Mouse (Mus musculus) spleen, postnatal 10 days (tissue): ENCODE results near the gene Sh3bgrl2.

Experiments
- DNase-seq, 2 experiments: peaks; one replicate each; pipeline ENCODE4 v3.0.0; 2021 to 2022; ENCODE audit warnings: low spot score in 2 of 2

Sh3bgrl2 gene

DNA sequence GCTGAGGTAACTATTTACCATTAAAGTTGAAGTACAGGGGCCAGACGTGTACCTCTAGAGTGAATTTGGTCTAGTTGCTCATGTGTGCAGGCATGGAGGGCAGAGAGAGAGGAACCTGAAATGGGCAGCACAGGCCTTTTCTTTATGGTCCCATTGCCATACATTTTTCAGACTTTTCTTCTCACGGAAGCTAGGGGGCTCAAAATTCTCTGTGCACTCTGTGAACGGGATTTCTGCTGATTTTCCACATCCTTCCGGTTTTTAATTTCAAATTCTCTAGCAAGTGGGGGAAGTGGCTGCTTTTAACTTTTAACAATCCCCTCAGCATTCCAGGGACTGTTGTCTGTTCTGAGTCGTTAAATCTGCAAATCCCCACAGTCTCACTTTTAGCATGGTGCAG is 83.8 kb downstream of the Sh3bgrl2 start:
- DNase-seq, result no peak

DNA sequence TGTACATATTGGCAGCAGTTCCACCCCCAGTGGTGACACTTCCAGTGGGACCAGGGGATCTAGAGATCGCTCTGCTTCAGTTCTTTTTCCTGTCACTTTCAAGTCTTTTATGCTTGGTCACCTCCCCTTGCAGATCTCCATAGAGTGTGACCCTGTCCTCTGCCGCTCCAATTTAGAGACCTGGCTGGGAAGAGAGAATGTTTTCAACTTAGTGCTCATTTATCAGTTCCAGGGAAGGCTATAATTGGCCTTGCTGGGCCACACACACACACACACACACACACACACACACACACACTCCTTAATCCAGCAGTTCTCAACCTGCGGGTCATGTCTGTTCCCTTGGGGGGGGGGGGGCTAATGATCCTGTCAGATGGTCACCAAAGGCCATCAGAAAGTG is 86.6 kb downstream of the Sh3bgrl2 start:
- no peak for DNase-seq

DNA sequence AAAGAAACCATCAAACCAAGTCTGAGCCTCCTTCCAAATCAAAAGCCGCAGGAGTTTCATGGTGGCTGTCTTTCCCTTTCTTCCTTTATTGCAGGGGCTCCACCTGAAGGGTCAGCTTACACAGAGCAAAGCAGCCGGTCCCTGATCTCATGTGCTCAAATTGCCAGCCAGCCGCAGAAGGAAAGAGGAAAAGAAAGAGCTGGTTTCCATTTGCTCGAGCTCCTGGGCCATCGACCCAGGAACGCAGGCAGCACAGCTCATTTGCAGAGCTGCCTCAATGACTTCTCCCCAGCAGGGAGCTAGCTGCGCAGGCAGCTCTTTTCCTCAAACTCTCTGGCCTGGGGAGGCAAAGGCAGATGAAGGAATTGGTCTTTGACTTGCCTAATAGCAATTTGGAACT is 87.9 kb downstream of the Sh3bgrl2 start:
- DNase-seq, result no peak

DNA sequence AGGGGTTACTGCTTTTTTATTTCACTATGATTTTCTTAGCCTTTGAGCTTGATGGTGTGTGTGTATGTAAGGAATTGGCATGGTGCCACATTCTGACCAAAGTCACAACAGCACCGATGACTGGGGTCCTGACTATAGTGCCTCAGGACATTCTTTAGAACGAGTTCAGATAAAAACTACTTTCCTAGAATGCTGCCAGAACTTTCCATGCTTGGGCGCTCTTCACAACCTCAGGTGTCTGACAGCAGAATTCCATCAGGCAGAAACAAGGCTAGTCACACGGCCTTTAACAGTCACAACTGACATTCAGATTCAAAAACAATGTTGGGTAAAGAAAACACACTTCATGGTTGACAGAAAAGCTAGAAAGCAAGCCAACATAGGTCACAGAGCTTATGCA is 95.0 kb downstream of the Sh3bgrl2 start:
- DNase-seq, result no peak

DNA sequence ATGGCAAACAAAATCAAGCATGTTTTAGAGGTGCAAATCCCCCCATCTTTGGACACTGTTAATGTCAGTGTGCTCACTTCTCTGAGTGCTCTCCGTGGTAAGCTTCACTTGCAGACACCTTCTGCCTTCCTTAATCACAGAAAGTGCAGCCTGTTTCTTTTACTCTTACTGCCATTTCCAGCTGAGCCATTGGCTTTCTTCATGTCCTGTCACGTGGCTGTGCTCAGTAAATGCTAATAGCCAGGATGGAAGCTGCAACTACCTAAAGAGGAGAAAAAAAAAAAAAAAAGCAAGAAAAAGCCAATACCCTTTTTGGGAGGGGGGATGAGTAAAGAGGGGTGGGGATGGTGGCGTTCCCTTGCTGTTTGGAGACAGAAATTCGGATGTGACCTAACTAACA is 95.7 kb downstream of the Sh3bgrl2 start:
- no peak for DNase-seq

DNA sequence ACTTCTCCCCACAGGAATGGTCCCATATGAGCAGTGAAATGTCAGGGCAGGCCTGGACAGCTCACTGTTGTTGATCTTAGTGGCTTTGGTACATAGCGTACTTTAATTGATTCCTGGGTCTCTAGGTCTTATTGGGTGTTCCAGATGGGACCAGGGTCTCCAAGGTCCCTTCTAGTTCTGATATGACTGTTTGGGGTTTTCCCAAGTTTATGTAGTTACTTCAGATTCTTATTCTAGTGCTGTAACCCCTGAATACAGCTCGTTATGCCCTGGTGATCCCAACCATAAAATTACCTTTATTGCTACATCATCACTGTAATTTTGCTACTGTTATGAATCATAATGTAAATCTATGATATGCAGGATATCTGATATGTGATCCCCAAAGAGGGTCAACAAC is 98.1 kb downstream of the Sh3bgrl2 start:
- DNase-seq, result no peak

DNA sequence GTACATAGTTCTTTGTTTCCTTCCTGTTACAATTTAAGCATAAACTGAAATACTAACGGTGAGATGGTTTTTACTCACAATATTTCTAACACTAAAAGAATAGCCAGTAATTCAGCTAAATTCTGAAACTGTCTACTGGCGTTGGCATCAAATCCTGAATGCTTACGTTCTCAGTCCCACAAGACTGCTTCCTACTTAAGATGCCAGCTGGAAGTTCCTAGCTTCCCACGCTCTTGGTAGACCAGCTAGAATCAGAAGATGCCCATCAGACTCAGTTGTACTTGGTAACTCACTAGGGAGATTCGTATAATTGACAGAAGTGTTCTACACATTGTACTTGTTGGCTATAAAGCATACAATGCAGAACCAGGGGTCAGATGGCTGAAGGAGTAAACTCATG is 98.6 kb downstream of the Sh3bgrl2 start:
- DNase-seq, result no peak

DNA sequence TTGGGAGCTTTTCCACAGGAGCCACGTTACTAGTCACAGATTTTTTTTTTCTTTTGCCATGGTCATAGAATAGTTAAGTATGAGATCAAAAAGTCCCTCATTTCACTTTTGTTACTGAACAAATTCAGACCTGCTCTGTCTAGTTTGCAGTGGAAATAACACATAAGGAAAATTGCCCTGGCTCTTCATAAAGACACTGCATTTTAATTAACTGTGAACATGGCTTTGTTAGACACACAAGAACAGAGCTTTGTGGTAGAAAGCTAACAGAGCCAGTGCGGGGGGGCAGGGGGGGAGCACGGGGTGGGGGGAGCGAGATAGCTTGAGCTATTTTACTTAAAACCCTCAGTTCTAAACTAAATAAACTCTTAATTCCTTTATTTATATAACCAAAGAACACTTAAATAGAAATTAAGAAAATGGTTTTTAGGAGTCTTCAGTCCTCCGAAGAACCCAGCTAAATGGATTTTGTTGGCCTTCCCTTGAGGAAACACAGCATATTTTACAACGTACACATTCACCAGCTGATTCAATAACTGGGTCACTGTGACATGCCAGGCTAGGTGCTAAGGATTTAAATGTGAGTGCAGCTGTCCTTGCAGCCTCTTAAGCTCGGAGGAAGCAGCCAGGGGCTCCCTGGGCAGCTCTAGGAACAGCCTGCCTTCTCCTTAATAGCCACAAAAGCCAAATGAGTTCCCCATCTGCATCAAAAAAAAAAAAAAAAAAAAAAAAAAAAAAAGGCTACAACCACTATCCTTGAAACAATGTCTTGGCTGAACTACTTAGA is 100.0 kb downstream of the Sh3bgrl2 start:
- no peak for DNase-seq

DNA sequence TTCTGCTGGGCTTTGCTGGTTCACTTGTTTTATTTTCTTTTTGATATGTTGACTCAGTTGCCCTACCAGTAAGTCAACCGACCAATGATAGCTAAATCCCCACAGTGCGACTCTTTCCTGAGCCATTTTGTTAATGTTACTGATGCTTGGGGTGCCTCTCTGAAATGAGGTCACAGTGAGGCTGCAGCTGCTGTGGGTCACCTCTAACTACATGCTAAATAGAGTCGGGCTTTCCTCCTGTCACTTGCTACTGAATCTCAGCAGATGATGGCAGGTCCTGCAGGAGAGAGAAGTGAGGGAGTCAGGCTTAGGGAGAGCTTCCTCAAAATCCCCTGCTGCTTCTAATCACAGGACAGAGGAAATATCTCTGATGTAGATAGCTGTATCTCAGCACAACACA is 100.6 kb downstream of the Sh3bgrl2 start:
- DNase-seq, result no peak

DNA sequence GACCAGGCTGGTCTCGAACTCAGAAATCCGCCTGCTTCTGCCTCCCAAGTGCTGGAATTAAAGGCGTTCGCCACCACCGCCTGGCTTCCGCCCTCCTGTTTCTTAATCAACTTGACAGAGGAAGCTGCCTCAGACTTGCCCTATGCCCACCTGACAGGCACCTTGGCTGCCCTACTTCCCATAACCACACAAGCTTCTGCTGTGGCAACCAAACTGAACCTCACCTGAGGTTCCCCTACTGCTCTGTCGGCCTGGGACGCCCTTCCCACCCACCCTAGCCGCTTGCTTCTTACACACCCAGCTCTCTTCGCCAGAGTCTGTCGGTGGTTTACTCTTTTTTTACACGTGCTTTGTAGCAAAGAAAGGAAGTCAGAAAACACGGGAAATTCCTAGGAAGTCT is 103.9 kb downstream of the Sh3bgrl2 start:
- DNase-seq, result no peak

DNA sequence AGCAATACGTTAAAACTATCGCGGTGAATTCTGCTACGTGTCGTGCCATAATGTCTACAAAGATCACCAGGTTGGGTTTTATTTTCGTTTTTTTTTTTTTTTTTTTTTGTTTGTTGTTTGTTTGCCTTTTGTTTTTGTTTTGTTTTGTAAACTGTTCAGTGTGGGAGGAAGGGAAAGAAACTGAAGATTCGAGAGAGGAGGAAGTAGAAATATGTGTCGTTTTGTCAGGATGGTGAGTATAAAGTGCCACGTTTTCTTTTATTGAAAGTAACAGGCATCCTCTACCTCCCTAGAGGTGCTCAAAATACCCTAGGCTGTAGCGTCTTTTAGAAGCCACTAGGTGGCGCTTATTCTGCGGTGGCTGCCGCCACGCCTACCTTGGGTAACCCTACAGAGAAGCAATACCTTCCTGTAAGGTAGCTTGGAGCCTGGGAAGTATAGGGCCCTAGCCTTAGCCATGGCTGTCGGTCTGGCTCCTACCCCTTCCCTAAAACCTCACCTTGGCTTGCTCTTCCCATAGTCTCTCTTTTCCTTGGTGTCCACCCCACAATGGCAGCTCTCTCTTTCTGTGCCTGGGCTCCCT is 104.6 kb downstream of the Sh3bgrl2 start:
- peak in 1 of 2 experiments; percentile 20 for DNase-seq

DNA sequence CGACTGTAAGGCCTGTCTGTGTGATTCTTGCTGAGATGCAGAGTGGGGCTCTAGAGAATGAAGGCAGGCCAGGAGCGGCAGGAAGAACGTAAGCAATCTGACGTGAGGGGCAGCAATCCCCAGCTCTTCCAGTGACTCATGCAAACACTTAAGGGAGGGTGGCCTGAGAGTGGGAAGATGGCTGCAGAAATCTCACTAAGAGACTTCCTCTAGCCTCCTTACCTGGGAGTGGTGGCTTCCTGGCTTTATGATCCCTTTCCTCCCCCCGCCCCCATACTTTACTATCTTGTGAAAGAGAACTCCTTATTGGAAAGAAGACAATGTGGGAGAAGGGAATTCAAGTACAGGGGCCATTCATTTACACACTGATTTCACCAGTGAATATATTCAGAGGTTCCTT is 106.5 kb downstream of the Sh3bgrl2 start:
- no peak for DNase-seq

DNA sequence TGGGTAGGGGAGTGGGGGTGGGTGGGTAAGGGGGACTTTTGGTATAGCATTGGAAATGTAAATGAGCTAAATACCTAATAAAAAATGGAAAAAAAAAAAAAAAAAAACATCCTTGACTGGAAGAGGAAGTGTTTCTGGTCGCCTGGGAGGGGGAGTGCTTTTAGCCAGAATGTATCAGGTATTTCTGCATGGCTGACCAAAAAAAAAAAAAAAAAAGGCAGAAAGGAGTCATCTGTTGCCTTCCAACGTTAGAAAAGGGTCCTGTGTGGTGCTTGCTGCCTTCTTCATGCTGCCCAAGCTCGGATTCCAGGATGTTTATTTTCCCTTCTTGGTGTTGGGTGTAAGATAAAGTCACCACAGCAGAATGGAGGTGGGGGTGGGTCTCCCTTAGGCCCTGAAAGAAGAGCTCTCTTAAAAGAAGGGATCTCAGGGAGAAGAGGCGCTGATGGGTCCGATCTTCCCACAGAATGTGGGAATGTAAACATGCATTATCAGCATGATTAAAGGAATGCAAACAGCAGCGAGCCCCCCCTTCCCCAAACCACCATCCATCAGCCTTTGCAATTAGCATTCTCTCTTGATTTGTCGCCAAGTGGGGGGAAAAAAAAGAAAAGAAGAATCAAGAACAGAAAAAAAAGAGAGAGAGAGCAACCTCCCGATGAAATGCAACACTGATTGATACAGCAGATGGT is 109.0 kb downstream of the Sh3bgrl2 start:
- DNase-seq, result no peak

DNA sequence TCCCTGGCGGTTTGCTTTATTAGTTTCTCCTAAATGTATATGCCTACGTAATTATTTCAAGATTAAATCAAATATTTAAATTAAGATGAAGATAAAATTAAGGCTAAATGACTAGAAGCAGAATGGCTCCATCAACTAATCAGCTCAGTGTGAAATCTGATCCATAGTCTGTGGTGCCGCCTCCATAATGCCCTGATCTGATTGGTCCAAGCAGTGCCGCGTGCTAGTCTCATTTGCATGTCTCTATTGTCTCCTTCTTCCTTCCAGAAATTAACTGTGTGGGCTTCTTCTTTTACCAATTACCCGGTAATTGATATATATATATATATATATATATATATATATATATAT is 109.5 kb downstream of the Sh3bgrl2 start:
- no peak for DNase-seq

DNA sequence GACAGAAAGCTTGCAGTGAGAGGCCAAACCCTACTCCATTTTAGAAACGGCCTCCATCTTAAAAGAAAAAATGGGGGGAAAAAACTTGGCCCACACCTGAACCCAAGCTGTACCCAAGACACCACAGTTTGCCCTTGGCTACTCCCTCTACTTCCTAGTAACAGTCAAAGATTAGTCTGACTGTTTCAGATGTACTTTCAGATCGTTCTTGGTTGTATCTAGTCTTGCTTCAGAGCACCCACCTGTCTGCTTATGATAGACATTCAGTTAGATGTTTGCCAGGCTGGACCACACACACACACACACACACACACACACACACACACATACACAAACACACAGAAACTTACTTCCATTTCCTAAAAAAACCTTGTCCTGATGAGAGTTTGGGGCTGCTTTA is 111.0 kb downstream of the Sh3bgrl2 start:
- DNase-seq, result peak in 1 of 2 experiments; percentile 26

DNA sequence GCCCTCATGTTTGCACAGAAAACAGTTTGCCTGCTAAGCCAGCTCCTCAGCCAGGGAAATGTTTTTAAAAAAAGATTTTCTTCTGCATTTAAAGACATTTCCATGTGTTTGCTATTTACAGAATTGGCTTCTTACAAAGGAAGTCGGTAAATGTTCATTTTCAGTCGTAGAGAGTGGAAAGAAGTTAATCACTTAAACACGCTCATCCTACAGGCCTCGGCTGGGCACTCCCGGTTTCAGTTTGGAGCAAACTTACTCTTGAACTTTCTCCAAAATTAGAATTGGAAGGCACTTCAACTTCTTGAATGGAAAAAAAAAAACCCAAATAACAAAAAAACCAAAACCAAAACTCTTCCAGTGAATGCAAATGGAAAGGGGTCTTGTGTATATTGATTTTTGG is 113.7 kb downstream of the Sh3bgrl2 start:
- no peak for DNase-seq

DNA sequence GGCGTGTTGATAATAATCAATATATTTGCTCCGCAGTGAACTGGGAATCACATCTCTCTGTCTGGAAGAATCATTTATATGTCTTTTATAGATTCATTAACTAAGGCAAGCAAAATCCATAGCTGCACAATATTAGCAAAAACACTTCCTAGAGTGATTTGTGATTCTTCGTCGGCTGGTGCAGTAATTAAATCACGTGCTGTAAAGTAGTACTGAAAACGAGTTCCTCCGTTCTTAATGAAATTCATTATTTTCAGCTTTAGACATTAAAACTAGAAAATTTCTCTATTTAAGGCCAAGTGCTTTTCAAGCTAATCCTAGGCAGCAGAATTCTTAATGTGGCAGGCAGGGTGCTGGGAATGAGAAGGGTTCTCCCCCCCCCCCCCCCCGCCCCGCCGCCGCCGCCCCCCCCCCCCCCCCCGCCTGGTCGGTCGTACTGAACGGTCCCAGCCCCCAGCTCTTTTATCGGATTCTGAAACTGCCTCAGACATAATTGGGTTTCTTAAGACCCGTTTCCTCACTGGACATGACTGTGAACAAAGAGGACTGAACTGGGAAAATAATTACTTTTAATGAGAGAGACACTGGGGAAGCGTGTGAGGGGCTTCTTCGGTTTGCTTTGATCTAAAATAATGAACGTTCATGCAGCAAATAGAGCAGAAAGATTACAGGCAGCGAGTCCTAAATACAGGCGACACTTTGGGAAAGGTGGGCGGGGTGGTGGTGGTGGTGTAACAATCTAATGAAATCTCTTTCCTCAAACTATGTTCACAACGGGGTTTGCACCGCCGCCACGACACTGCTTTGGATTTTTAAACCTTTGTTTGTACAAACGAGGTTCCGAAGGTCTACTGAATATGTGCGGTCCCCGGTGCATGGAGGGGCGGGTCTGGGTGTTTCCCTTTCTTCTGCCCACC is 116.1 kb downstream of the Sh3bgrl2 start:
- DNase-seq, result peak in 1 of 2 experiments; percentile 19

DNA sequence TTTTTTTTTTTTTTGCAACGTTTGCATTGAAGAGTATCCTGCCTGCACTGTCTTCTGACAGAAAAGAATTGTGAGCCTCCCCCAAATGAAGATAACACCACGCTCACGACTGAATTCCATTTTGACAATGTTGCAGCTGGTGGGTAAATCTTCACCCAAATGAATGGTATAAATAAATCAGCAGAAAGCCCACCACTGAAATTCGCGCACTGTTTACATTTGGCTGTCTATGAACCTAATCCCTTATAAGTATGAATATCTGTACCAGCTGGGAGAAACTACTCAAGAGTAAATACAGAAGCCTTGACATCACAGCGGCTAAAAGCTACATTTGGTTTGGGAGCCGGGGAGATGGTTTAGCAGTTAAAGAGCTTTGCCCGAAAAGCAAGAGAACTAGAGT is 116.8 kb downstream of the Sh3bgrl2 start:
- no peak for DNase-seq

DNA sequence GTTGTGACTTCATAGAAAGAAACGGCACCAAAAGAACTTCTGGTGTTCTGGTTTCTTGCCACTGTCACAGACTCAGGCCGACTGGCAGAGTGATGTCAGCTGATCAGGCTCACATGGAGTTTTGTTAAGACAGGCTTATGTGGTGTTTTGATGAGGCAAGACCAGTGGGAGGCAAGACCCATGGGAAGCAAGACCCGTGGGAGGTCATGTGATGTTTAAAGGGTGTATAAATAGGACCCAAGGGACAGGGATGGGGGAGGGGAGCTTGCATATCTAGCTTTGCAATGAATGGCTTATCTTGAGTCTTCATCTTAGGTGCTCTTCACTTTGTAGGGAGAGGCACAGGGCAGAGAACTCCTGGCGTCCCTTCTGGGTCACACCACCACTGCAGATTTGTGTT is 118.9 kb downstream of the Sh3bgrl2 start:
- no peak for DNase-seq

DNA sequence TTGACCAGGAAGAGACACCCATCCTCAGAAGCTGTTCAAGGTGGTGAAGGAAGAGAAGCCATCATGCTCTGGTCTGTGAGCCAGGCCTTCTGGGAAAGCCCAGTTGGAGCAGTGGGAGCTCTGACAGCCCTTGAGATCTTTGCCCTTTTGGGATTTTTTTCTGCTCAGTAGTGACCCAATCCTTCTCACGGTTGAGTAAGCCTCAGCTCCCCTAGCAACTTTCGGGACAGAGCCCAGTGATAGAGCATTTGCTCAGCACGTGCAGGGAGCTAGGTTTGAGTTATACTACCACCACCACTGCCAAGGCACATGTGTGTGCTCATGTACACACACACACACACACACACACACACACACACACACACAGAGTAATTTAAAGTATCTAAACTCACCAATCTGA is 131.5 kb downstream of the Sh3bgrl2 start:
- no peak for DNase-seq

DNA sequence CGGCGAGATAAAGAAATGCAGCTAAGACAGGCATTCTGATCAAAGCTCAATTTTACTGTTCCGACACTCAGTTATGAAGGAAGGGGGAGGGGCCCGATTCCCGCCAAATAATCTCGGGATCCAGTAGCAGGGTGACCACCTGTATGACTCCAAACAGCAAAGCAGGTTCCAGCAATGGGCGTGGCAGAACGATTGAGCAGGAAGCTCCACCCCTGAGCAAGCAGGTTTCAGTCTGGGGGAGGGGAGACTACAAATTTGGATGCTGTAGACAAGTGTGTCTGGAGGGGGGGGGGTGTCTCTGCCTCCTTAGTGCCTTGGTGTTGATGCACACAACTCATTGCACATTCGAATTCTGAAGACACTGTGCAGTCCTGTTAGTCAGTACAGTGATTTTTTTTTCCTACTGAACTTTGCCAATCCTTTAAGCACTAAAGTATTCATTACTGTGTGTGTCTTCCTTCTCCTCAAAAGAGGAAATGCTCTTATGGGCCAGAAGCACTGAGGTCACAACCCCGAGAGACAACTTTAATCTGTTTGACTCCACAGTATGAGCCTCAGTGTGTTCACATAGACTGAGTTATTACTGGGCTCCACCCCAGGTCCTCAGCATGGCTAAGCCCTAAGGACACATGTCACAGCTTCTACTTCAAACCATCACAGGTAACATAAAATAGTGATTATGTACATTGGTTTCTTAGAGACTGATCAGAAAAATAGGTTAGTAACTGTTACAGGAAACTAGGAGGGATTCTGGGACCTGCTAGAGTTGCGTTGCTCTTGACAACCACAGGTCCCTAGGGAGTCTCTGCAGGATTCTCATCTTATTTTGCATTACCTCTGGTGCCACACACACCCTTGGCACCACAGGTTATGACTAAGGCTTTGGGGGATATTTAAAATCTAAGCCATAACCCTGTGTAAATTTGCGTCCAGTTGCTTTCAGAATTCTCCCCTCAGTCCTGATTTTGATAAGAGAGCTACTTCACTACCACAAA is 133.8 kb downstream of the Sh3bgrl2 start:
- peak in 1 of 2 experiments; percentile 27 for DNase-seq
